Mouse (Mus musculus) midbrain, postnatal 0 days (tissue): Measurements from ENCODE around the gene Col4a1. TPM values are rescaled to one million over a fixed set of nuclear protein-coding genes. Genes with fewer than 3 reads are reported as not detected.

ENCODE experiments used
- ATAC-seq: fragments of 200-750 bp; cut with Nextera tagmentation; 2 replicates; pipeline ENCODE4 v1.8.0; 2017; ENCODE audit warnings: moderate number of reproducible peaks, mild to moderate bottlenecking, moderate TSS enrichment, moderate library complexity; ENCODE audit not compliant: low FRiP score
- DNase-seq: peaks from one replicate; pipeline ENCODE4 v3.0.0-alpha.2; 2015; ENCODE audit warnings: low spot score
- H3K27ac ChIP-seq: fragments of 300-500 bp; sonication (generic); 2 replicates; pipeline ENCODE4 v1.5.1; 2014; ENCODE audit warnings: low read depth, mild to moderate bottlenecking, low read length, mixed read lengths
- H3K27me3 ChIP-seq: fragments of 300-500 bp; sonication (generic); 2 replicates; pipeline ENCODE4 v1.6.1; 2014; ENCODE audit warnings: low read length, control low read depth, mixed read lengths; ENCODE audit not compliant: insufficient read depth
- H3K36me3 ChIP-seq: fragments of 300-500 bp; sonication (generic); 2 replicates; pipeline ENCODE4 v1.6.1; 2014; ENCODE audit warnings: low read length, control low read depth, mixed read lengths; ENCODE audit not compliant: insufficient read depth
- H3K4me1 ChIP-seq: fragments of 300-500 bp; sonication (generic); 2 replicates; pipeline ENCODE4 v1.6.1; 2014; ENCODE audit warnings: mild to moderate bottlenecking, control low read depth, antibody characterized with exemption, low read length, mixed read lengths; ENCODE audit not compliant: insufficient read depth
- H3K4me2 ChIP-seq: fragments of 300-500 bp; sonication (generic); 2 replicates; pipeline ENCODE4 v1.6.1; 2014; ENCODE audit warnings: low read depth, mild to moderate bottlenecking, low read length, mixed read lengths; ENCODE audit not compliant: poor library complexity, severe bottlenecking
- H3K4me3 ChIP-seq: fragments of 300-500 bp; sonication (generic); 2 replicates; pipeline ENCODE4 v1.5.1; 2014; ENCODE audit warnings: low read depth, mild to moderate bottlenecking, low read length, moderate library complexity
- H3K9ac ChIP-seq: fragments of 300-500 bp; sonication (generic); replicated peaks from 2 replicates; pipeline ENCODE4 v1.6.1; 2014; ENCODE audit warnings: mild to moderate bottlenecking, low read length, moderate library complexity, mixed read lengths; ENCODE audit not compliant: poor library complexity, severe bottlenecking
- H3K9me3 ChIP-seq: fragments of 300-500 bp; sonication (generic); 2 replicates; pipeline ENCODE4 v1.6.1; 2016; ENCODE audit warnings: low read length, control low read depth
- CTCF ChIP-seq: IDR thresholded peaks from 2 replicates; pipeline ENCODE4 v1.5.1; 2016; ENCODE audit warnings: antibody characterized with exemption, mild to moderate bottlenecking
- WGBS: fragments of 180-500 bp; shearing (Covaris S2); extraction: QIAGEN DNeasy Blood & Tissue Kit; methylation state at CpG from one replicate; pipeline ENCODE4 v1.1.7; 2014; 5-methylcytosine and 5-hydroxymethylcytosine counted together
- polyA plus RNA-seq: library from polyadenylated mRNA; unstranded; fragments of >200 nt; fragmentation: Nextera tagmentation; extraction: Ambion mirVana; gene quantifications from 2 replicates; pipeline ENCODE4 v1.2.1, GENCODE M21; 2015
- total RNA-seq: library from RNA; depleted of rRNA; stranded (reverse); fragments of >200 nt; gene quantifications from 2 replicates; pipeline ENCODE4 v1.2.3, GENCODE M21; 2014

The Col4a1 gene
- total and polyA plus RNA-seq, 2 experiments from 2014 or later, result 45.2 to 219 TPM

DNA sequence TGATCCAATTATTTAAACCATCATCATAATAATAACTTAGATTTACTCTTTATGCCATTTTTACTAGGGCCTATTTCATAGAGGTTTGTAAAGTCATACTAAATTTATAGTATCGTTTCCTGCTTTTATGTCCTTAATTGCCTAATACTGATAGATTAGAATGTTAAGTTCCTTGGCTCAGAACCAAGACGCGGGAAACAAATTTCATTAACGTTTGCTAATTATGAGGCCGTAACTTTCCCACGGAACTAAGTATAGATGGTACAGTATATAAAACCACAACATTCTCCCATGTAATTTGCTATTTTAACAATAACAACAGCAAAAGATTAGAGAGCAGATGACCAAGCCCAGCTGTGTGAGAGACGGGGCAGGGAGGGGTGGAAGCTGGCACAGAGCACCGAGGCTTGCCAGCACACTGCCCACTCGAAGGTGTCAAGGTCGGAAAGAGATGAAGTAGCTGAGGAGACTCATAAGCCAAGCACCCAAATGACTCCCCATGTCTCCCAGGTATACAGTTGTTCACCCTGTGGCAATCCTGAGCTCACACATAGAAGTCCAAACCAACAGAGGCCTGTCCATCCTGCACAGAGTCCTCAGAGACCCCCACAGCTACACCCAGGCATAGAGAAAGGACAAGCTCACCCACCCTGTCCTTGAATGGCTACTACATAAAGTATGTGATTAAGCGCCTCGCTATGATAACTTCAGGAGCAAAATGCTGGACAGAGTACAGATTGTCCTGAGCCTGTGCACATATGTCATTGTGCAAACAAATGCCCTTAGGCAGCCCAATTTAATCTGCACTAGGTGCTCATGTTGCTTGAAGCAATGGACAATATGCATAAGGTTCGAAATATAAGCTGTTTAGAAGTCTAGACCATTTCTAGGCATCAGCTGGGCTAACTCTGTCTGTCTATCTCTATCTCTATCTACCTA lies 55.3 kb downstream of the Col4a1 start:
- TF ChIP-seq CTCF, result no peak
- Histone ChIP-seq H3K9ac (no peak overlapping the region), H3K4me3 (no peak overlapping the region), H3K27ac (no peak overlapping the region), H3K4me1 (no peaks in the 10 kb centered on the region), H3K9me3 (no peaks in the 10 kb centered on the region), H3K4me2 (no peak overlapping the region), H3K36me3 (no peaks in the 10 kb centered on the region), H3K27me3 (no peaks in the 10 kb centered on the region)
- no peak for DNase-seq
- ATAC-seq, result no peak
- 79% methylated on average over 13 of the region's 13 CpGs for WGBS

DNA sequence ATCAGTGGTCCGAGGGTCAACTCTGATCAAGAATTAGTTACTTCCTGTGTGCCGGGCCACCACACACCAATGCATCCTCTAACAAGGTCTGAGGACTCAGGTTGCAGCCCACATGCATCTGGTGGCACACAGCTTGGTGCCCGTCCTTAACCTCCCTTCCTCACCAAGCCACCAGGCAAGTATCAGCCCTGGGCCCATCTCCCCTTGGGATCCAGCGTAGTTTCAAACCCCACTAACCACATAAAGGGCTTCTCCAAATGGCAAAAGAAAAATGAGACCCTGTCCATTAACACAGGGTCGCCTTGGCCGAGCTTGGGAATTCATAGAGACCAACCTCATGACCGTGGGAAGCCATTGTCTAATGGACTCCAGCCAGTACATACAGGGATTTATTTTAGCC lies 56.2 kb downstream of the Col4a1 start:
- no peaks in the 10 kb centered on the region for H3K36me3 ChIP-seq
- no peak for ATAC-seq
- H3K4me2 ChIP-seq, result no peak overlapping the region
- no peak for DNase-seq
- H3K4me3 ChIP-seq, result no peak overlapping the region
- H3K27ac ChIP-seq, result no peak overlapping the region
- WGBS, result 83% methylated on average over 7 of the region's 7 CpGs
- no peak for TF ChIP-seq CTCF
- H3K4me1 ChIP-seq, result no peaks in the 10 kb centered on the region
- H3K27me3 ChIP-seq, result no peaks in the 10 kb centered on the region
- no peaks in the 10 kb centered on the region for H3K9me3 ChIP-seq
- no peak overlapping the region for H3K9ac ChIP-seq

DNA sequence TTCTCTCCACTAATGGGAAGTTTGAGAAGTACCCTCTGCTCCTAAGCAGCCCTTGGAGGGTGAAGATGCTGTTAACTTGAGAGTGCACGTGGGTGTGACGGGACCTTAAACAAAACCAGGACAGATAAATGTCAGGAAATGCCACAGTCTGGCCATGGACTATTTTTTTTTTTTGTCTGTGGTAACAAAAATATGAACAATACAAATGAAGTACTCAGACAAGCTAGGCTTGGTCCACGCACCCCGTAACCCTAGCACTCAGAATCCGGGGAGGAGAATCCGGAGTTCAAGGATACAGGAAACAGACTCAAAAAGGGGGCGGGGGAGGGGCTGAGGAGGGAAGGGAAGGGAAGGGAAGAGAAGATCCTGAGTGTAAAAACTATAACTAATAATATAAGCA lies 56.9 kb downstream of the Col4a1 start:
- no peak overlapping the region for H3K9ac ChIP-seq
- no peaks in the 10 kb centered on the region for H3K36me3 ChIP-seq
- no peaks in the 10 kb centered on the region for H3K9me3 ChIP-seq
- H3K4me2 ChIP-seq, result no peak overlapping the region
- no peak overlapping the region for H3K4me3 ChIP-seq
- 83% methylated on average over 7 of the region's 7 CpGs for WGBS
- H3K27ac ChIP-seq, result no peak overlapping the region
- H3K27me3 ChIP-seq, result no peaks in the 10 kb centered on the region
- ATAC-seq (no peak), DNase-seq (no peak)
- no peak for TF ChIP-seq CTCF
- no peaks in the 10 kb centered on the region for H3K4me1 ChIP-seq

DNA sequence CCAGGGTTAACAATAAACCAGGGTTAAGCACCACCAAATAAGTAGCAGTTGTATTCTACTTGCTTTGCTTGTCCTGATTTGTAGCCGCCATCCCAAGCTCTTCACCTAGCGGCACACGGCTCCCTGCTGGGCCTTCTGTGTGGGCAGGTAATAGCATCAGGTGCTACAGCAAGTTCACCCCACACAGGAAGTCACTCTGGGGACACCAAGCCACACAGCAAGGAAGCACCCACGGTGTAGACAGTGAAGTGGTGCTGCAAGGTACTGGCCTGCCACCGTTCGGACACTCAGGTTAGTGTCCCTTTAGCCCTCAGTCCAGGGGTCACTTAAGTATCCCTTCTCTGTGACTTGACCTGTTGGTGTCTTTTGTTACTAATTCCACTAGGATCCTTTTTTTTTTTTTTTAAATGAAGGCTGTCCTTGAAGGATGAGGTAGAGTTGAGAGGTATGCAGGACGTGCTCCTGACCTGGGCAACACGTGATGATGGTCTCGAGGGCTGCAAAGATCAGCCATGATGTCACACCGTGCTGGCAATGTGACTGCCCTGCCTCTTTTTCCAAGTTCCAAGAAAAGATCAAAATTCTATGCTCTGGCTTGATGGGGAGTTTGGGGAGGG lies 57.6 kb downstream of the Col4a1 start:
- Histone ChIP-seq H3K9ac (no peak overlapping the region), H3K27me3 (no peaks in the 10 kb centered on the region), H3K27ac (no peak overlapping the region), H3K4me3 (no peak overlapping the region), H3K4me1 (0 out of 2 replicates have a peak, but pooled peaks cover 4% of the 10 kb centered on the region), H3K9me3 (no peaks in the 10 kb centered on the region), H3K4me2 (no peak overlapping the region), H3K36me3 (no peaks in the 10 kb centered on the region)
- no peak for TF ChIP-seq CTCF
- ATAC-seq, result no peak
- WGBS, result 88% methylated on average over 10 of the region's 10 CpGs
- no peak for DNase-seq

DNA sequence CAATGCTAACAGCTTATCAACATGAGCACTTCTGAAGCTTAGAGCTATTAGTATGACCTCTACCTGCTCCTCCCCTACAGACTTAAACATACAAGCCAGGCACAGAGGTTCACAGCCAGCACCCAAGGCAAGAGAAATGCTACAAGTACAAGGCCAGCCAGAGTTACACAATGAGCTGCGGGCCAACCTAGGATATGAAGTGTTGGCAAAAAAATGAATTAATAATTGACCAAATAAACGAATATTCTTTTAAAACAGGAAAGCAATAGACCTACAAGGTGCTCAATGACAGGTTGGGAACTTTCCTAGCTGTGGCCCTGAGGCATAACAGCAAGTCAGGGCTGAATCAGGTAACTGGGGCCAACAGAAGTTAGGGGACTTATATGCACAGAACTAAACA lies 58.1 kb downstream of the Col4a1 start:
- ATAC-seq (no peak), DNase-seq (no peak)
- H3K27ac ChIP-seq, result no peak overlapping the region
- no peak for TF ChIP-seq CTCF
- H3K4me1 ChIP-seq, result 0 out of 2 replicates have a peak, but pooled peaks cover 4% of the 10 kb centered on the region
- 67% methylated on average over 2 of the region's 2 CpGs for WGBS
- H3K4me3 ChIP-seq, result no peak overlapping the region
- no peaks in the 10 kb centered on the region for H3K27me3 ChIP-seq
- no peaks in the 10 kb centered on the region for H3K9me3 ChIP-seq
- no peak overlapping the region for H3K9ac ChIP-seq
- no peak overlapping the region for H3K4me2 ChIP-seq
- no peaks in the 10 kb centered on the region for H3K36me3 ChIP-seq

DNA sequence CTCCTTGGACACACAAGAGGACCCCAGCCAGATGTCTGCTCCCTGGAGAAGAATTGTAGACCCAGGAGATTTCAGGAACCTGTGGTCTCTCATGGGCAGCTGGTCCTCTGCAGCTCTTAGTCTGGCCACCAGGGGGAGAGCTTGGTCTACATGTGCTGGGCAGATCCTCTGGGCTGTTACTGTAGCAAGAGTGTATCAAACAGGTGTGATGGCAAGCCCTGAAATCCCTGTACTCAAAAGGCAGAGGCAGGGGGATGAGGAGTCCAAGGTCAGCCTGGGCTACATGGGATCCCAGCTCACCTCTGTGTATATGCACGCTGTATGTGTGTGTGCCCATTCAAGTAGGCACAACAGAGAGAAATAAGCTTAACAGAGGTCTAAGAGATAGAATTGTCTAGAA lies 59.1 kb downstream of the Col4a1 start:
- H3K27ac ChIP-seq, result no peak overlapping the region
- 68% methylated on average over 1 of the region's 1 CpGs for WGBS
- no peaks in the 10 kb centered on the region for H3K36me3 ChIP-seq
- no peaks in the 10 kb centered on the region for H3K9me3 ChIP-seq
- H3K9ac ChIP-seq, result no peak overlapping the region
- H3K4me3 ChIP-seq, result no peak overlapping the region
- H3K4me2 ChIP-seq, result no peak overlapping the region
- H3K27me3 ChIP-seq, result no peaks in the 10 kb centered on the region
- ATAC-seq (peak; percentile 38; the same call in 1 of the 2 replicates), DNase-seq (peak; percentile 80)
- 0 out of 2 replicates have a peak, but pooled peaks cover 4% of the 10 kb centered on the region for H3K4me1 ChIP-seq
- TF ChIP-seq CTCF, result peak; percentile 97
